Mouse (Mus musculus) mammary gland, adult 2 months (tissue): ENCODE data around the gene Raf1. TPM values are rescaled to one million over a fixed set of nuclear protein-coding genes. Genes with fewer than 3 reads are reported as not detected.

Experiments used
- polyA plus RNA-seq: library from polyadenylated mRNA; depleted of rRNA; stranded (reverse); fragments of >200 nt; gene quantifications from 2 replicates; pipeline ENCODE4 v1.2.3, GENCODE M21; 2012; ENCODE audit warnings: low replicate concordance; rRNA removed

Raf1 gene
- polyA plus RNA-seq, result 106 and 156 TPM in 2 replicates

GRCm38 (mm10) chr6:115676452-115677128, at the start of gene Raf1:
TSS of gene Raf1 (minus strand) at chr6:115676635.

GRCm38 (mm10) chr6:115601715-115602523, 74.5 kb downstream of the Raf1 start, which contains the start of gene Mkrn2:
TSS of gene Mkrn2 (plus strand) at chr6:115601902.

GRCm38 (mm10) chr6:115592458-115592857, 84.0 kb downstream of the Raf1 start, which contains the start of gene Mkrn2os:
TSS of gene Mkrn2os (minus strand) at chr6:115592576.

Other genes starting within 250 kb of the Raf1 start
- gene Tsen2, start 132.0 kb downstream of the Raf1 start, polyA plus RNA-seq, result 4.2 and 4.3 TPM in 2 replicates
- gene Mkrn2os, start 84.1 kb downstream of the Raf1 start, polyA plus RNA-seq, result 0.07 TPM in 1 of 2 replicates, not detected in the other
- 120 and 147 TPM in 2 replicates for gene Mkrn2, start 74.7 kb downstream of the Raf1 start, polyA plus RNA-seq
- 11.9 and 12.9 TPM in 2 replicates for gene Tmem40, start 85.8 kb upstream of the Raf1 start, polyA plus RNA-seq
- 7.9 and 18.1 TPM in 2 replicates for gene Cand2, start 97.9 kb upstream of the Raf1 start, polyA plus RNA-seq
- 378 and 610 TPM in 2 replicates for gene Rpl32, start 132.1 kb upstream of the Raf1 start, polyA plus RNA-seq
- 0.18 and 0.29 TPM in 2 replicates for gene Efcab12, start 161.8 kb upstream of the Raf1 start, polyA plus RNA-seq
- gene Mbd4, start 176.7 kb upstream of the Raf1 start, polyA plus RNA-seq, result 1.7 and 3.5 TPM in 2 replicates
- gene Ift122, start 176.8 kb upstream of the Raf1 start, polyA plus RNA-seq, result 8.3 and 11.2 TPM in 2 replicates